Mouse (Mus musculus) midbrain, embryonic 15.5 days (tissue): ENCODE measurements around the gene Pxn. TPM values are rescaled to one million over a fixed set of nuclear protein-coding genes. Genes with fewer than 3 reads are reported as not detected.
"Not testable (repeated sequence)": the region's sequence is repeated elsewhere in the genome, so short reads cannot be mapped to it uniquely, and the experiment has no call there.

ENCODE experiments used
- ATAC-seq: fragments of 200-750 bp; cut with Nextera tagmentation; replicated peaks from 2 replicates; pipeline ENCODE4 v1.8.0; 2017; ENCODE audit warnings: moderate TSS enrichment
- H3K27ac ChIP-seq: fragments of 300-500 bp; sonication (generic); 2 replicates; pipeline ENCODE4 v1.5.1; 2015; ENCODE audit warnings: mild to moderate bottlenecking, inconsistent platforms
- H3K27me3 ChIP-seq: fragments of 300-500 bp; sonication (generic); replicated peaks from 2 replicates; pipeline ENCODE4 v1.6.1; 2015; ENCODE audit warnings: inconsistent platforms
- H3K36me3 ChIP-seq: fragments of 300-500 bp; sonication (generic); replicated peaks from 2 replicates; pipeline ENCODE4 v1.6.1; 2015; ENCODE audit warnings: inconsistent platforms
- H3K4me1 ChIP-seq: fragments of 300-500 bp; sonication (generic); 2 replicates; pipeline ENCODE4 v1.6.1; 2015; ENCODE audit warnings: inconsistent platforms
- H3K4me2 ChIP-seq: fragments of 300-500 bp; sonication (generic); 2 replicates; pipeline ENCODE4 v1.6.1; 2015; ENCODE audit warnings: inconsistent platforms, mild to moderate bottlenecking, moderate library complexity
- H3K4me3 ChIP-seq: fragments of 300-500 bp; sonication (generic); 2 replicates; pipeline ENCODE4 v1.5.1; 2015; ENCODE audit warnings: mild to moderate bottlenecking, inconsistent platforms
- H3K9ac ChIP-seq: fragments of 300-500 bp; sonication (generic); 2 replicates; pipeline ENCODE4 v1.6.1; 2015; ENCODE audit warnings: mild to moderate bottlenecking, inconsistent platforms
- H3K9me3 ChIP-seq: fragments of 300-500 bp; sonication (generic); 2 replicates; pipeline ENCODE4 v1.6.1; 2016; ENCODE audit warnings: inconsistent platforms
- WGBS: fragments of 180-500 bp; shearing (Covaris S2); methylation state at CpG from one replicate; pipeline ENCODE4 v1.1.7; 2015; ENCODE audit warnings: mixed read lengths; 5-methylcytosine and 5-hydroxymethylcytosine counted together
- polyA plus RNA-seq: library from polyadenylated mRNA; unstranded; fragments of >200 nt; fragmentation: Nextera tagmentation; extraction: Ambion mirVana; gene quantifications from 2 replicates; pipeline ENCODE4 v1.2.1, GENCODE M21; 2015

The Pxn gene
- polyA plus RNA-seq, 1 experiment from 2014 or later, result 20.9 TPM

DNA sequence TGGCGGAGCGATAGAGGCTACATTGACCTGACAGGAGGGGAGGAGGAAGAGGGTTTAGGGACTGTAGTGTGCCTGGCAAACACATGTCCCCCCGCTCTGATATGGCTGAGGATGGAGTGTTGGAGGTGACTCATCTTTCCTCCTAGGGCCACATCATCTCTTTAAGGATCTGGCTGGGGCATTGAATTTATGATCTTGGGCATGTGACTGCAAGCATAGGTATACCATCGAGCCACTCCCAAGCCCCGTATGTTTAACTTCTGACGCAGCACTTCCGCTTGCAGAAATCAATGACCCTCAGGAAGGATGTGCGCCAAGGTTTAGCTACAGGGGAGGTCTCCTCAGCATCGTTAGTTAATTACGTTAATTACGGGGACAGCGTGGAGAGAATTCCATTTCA lies 3.4 kb upstream of the Pxn start:
- WGBS, result 72% methylated on average over 12 of the region's 12 CpGs
- H3K36me3 ChIP-seq, result no peaks in the 10 kb centered on the region
- H3K4me1 ChIP-seq, result peaks cover 11% of the 10 kb centered on the region
- no peaks in the 10 kb centered on the region for H3K27me3 ChIP-seq
- no peak overlapping the region for H3K9ac ChIP-seq
- no peaks in the 10 kb centered on the region for H3K9me3 ChIP-seq
- H3K4me2 ChIP-seq, result no peak overlapping the region
- no peak overlapping the region for H3K27ac ChIP-seq
- H3K4me3 ChIP-seq, result no peak overlapping the region
- ATAC-seq, result no peak

DNA sequence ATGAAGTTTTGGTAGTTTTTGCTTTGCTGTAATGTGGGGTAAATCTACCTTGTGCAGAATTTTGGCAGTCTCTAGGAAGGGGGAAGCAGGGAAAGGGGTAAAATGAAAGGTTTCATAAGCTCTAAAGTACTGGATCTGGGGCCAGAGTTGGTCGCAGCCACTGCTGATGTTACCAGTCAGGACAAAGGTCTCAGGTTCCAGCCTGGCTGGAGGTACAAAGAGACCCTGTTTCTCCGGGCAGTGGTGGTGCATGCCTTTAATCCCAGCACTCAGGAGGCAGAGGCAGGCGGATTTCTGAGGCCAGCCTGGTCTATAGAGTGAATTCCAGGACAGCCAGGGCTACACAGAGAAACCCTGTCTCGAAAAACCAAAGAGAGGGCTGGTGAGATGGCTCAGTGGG lies 859 bp upstream of the Pxn start:
- WGBS, result 68% methylated on average over 4 of the region's 4 CpGs
- ATAC-seq, H3K36me3 ChIP-seq, H3K9me3 ChIP-seq, H3K27ac ChIP-seq, H3K4me3 ChIP-seq, H3K9ac ChIP-seq, H3K4me2 ChIP-seq, H3K27me3 ChIP-seq: not testable (repeated sequence)
- H3K4me1 ChIP-seq, result peaks cover 32% of the 10 kb centered on the region

DNA sequence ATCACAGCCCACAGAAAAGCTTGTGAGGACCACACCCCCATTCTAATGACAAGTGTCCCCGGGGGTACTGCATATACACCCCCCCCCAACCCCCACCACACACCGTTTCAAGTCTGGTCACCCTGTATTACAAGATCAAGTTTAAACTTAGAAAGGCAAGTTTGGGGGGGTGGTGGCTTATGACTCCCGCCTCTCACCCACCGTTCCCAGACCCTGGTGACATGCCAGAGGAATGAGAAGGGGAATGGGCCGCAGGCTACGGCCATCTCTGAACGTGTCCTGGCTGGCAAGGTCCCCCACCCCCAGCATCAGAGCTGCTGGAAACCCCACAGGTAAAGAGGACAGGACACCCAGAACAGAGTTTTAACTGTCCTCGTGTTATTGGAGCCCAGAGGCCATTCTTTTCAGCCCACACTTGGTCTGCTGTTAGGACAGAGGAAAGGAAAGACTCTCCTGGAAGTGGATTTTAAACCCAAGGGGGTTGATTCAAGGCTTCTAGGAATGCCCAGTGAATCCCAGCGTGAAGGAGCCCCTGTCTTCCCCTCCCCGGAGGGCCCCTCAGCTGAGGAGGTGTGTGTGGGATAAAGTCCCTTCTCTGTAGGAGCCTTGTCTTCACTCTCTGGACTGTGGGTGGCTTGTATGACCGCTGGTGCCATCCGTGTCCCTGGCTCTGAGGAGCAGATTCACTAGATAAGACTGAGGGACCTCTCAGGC lies 948 bp downstream of the Pxn start:
- Histone ChIP-seq H3K9ac (peak overlapping the region; percentile 93), H3K27me3 (no peaks in the 10 kb centered on the region), H3K4me3 (peak overlapping the region; percentile 84), H3K9me3 (no peaks in the 10 kb centered on the region), H3K36me3 (no peaks in the 10 kb centered on the region), H3K4me2 (peak overlapping the region; percentile 87), H3K4me1 (peaks cover 32% of the 10 kb centered on the region), H3K27ac (no peak overlapping the region)
- WGBS, result 24% methylated on average over 12 of the region's 12 CpGs
- 0 out of 2 replicates have a peak, but pooled peaks have one; percentile 8 for ATAC-seq

DNA sequence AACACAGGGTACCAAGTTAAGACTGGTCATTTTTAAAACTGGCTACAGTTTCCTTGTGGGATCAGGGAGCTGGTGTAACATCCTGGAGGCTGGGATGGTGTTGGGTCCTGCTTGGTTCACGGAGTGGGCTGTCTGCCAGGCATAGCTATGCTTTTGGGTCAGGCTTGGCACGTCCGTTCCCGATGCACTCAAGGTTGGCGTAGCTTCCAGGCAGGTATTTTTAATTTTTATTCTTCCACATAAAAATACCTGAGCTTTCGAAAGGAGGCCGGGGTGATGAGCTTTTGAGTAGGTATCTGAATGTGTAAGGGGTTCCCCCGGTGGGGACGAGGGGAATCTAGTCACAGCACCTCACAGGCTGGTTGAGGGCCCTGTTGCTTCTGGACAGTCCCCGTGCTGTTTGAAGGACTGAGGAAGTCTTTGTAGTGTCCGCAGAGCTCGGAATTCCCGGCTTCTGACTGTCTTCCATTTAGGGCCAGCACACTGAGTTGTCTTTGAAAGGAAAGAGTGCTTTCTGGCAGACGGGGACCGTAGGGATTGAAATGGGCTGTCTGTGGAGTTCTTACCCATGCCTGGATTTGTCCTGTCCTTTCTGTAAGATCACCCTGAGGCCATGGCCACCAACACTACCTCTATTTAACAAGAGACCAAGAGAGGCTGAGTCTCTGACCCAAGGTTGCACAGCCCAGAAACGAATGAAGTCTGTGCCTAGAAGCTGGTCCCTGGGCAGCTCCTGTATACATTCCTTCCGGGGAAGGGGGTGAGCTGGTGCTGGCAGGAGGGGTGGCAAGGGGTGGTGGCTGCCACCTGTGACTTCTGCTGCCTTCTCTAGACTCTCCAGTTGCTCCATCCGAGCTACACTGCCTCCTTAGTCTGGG lies 1.7 kb downstream of the Pxn start:
- H3K9me3 ChIP-seq, result no peaks in the 10 kb centered on the region
- H3K4me1 ChIP-seq, result peaks cover 32% of the 10 kb centered on the region
- H3K27ac ChIP-seq, result no peak overlapping the region
- peak overlapping the region; percentile 93 for H3K9ac ChIP-seq
- peak overlapping the region; percentile 87 for H3K4me2 ChIP-seq
- H3K4me3 ChIP-seq, result peak overlapping the region; percentile 84
- ATAC-seq, result no peak
- 40% methylated on average over 18 of the region's 18 CpGs for WGBS
- no peaks in the 10 kb centered on the region for H3K36me3 ChIP-seq
- no peaks in the 10 kb centered on the region for H3K27me3 ChIP-seq

DNA sequence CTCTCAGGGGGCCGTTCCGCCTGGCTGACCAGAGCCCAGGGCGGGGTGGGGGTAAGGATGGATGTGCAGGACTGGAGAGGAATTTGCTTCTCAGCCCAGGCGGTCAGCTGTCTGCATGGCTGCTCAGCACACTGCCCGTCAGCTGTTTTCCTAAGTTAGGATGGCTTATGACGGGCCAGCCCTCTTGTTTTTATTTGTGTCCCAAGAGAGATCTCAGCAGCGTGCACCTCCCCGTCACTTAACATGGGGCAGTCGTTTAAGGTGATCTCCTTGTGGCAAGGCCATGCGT lies 2.3 kb downstream of the Pxn start:
- 23% methylated on average over 10 of the region's 10 CpGs for WGBS
- H3K36me3 ChIP-seq, result no peaks in the 10 kb centered on the region

DNA sequence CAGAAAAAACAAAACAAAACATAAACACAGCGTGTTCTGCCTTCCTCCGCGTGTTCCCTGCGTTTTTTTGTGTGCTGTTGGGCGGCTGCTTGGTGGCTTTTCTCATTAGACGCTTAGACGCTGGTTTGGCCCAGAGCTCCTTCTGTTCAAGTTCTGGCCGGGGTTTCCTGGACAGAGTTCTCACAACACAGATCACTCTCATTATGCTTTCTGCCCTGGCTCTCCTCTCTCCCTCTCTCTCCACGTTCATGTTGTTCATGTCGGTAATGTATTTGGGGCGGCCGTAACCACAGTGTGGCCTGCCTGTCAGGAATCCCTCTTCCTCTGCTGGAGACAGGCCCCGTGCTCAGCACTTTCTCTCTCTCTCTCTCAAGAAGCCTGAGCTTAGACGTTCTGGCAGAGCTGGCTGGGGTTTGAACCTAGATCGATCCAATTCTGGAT lies 2.9 kb downstream of the Pxn start:
- 39% methylated on average over 15 of the region's 15 CpGs for WGBS
- Histone ChIP-seq H3K4me3 (no peak overlapping the region), H3K9ac (0 out of 2 replicates have a peak overlapping the region, but pooled peaks have one; percentile 16), H3K27ac (peak overlapping the region; percentile 48; the same call in 1 of the 2 replicates), H3K4me2 (peak overlapping the region; percentile 87), H3K4me1 (peaks cover 32% of the 10 kb centered on the region), H3K36me3 (no peaks in the 10 kb centered on the region), H3K27me3 (no peaks in the 10 kb centered on the region), H3K9me3 (no peaks in the 10 kb centered on the region)
- no peak for ATAC-seq

More for the DNA sequence above, 2.3 kb downstream of the Pxn start:
- peaks cover 32% of the 10 kb centered on the region for H3K4me1 ChIP-seq
- peak overlapping the region; percentile 84 for H3K4me3 ChIP-seq
- no peaks in the 10 kb centered on the region for H3K27me3 ChIP-seq
- 0 out of 2 replicates have a peak overlapping the region, but pooled peaks have one; percentile 93 for H3K9ac ChIP-seq
- H3K27ac ChIP-seq, result no peak overlapping the region
- H3K4me2 ChIP-seq, result peak overlapping the region; percentile 87
- no peak for ATAC-seq
- no peaks in the 10 kb centered on the region for H3K9me3 ChIP-seq

DNA sequence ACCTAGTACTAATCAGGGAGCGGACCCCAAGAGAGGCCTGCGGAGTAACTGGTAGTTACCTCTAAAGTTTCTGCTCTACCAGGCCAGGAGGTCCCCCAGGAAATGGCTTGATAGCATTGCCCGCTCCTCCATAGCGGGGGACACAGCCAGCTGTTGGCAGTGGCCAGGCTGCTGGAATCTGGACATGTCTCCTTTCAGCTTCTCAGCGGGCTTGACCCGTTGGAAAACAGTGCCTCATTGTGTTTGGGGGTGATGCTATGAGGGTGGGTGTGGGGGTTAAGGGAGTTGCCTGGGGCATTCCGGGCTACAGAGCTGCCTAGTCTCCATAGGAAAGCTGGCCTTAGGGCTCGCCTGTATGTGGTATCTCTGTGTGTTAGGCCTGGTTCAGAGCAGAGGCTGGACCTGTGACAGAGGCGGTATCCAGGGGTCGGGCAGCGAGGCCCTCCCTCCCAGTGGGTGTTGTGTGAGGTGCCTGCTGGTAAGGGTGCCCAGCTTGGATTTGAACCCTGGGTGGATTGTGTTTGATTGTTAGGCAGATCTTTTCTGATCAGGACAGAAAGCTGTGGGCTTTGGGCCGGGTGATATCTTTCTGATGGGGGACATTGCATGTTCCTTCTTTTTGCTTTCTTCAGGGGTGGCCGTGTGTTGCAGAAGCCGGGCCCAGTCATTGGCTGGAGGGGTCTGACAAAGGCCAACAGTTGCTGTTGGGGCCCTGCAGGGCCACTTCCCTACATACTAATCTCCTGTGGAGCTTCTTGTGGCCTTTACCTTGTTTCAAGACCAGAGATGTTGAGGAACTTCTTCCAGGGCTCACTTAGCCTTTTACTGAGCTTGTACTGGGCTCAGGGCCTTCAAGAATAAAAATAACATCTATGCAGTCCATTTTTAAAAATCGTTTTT lies 3.6 kb downstream of the Pxn start:
- Histone ChIP-seq H3K9ac (no peak overlapping the region), H3K4me2 (peak overlapping the region; percentile 87), H3K27ac (peak overlapping the region; percentile 48; the same call in 1 of the 2 replicates), H3K27me3 (no peaks in the 10 kb centered on the region), H3K4me1 (peaks cover 35% of the 10 kb centered on the region), H3K9me3 (no peaks in the 10 kb centered on the region), H3K36me3 (no peaks in the 10 kb centered on the region), H3K4me3 (no peak overlapping the region)
- no peak for ATAC-seq
- WGBS, result 62% methylated on average over 15 of the region's 15 CpGs

DNA sequence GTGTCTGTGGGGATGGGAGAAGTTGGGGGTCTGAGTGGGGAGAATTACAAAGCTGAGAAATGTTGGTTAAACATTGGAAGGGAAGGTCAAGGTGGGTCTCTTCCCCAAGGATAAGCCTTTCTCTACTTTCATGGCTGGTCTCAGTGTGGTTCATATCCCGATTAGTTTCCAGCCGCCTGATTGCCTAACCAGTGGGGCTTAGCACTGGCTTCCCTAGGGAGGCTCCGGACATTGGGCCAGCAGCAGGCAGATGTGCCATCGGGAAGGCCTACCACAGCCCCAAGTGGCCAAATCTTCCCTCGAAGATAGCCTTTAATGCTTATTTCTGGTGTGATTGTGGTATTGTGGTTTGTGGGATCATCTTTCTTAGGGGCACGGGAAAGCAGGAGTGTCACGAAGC lies 5.9 kb downstream of the Pxn start:
- 90% methylated on average over 7 of the region's 7 CpGs for WGBS
- Histone ChIP-seq H3K4me2 (no peak overlapping the region), H3K36me3 (no peaks in the 10 kb centered on the region), H3K27ac (no peak overlapping the region), H3K4me1 (peaks cover 31% of the 10 kb centered on the region), H3K27me3 (no peaks in the 10 kb centered on the region), H3K9ac (no peak overlapping the region), H3K9me3 (no peaks in the 10 kb centered on the region), H3K4me3 (no peak overlapping the region)
- no peak for ATAC-seq

DNA sequence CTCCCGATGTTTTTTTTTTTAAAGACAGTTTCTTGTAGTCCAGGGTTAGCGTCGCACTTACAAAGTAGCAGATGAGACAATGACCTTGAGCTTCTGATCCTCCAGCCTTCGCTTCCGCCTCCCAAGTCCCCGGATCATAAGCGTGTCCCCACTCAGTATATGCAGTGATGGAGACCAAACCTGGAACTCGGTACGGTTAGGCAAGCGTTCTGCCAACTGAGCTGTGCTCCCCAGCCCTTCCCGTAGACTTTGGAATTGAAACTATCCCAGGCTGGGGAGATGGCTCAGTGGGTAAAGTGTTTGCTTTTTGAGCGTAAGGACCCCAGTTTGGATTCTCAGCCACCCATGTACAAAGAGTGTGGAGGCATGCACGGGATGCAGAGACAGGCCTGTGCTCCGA lies 6.8 kb downstream of the Pxn start:
- no peak overlapping the region for H3K9ac ChIP-seq
- H3K36me3 ChIP-seq, result no peaks in the 10 kb centered on the region
- WGBS, result 98% methylated on average over 14 of the region's 14 CpGs
- no peak overlapping the region for H3K4me3 ChIP-seq
- H3K4me1 ChIP-seq, result peaks cover 22% of the 10 kb centered on the region
- no peak overlapping the region for H3K4me2 ChIP-seq
- H3K9me3 ChIP-seq, result no peaks in the 10 kb centered on the region
- no peak overlapping the region for H3K27ac ChIP-seq
- no peak for ATAC-seq
- H3K27me3 ChIP-seq, result no peaks in the 10 kb centered on the region

DNA sequence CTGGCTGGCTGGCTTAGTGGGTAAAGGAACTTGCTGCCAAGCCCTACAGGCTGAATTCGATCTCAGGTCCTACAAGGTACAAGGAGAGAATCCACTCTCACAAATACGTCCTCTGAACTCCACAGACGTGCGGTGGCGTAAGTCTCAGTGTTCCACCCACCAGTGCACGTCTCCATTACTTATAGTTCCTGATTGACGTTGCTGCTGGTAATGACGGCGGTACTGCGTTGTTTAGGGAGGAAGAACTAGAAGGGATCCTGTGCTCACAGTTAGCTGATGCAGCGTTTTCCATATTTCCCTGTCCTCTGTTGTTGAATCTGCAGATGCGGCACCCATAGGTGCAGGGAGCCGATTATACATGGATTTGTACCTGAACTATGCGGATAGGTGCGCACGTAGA lies 7.2 kb downstream of the Pxn start:
- Histone ChIP-seq H3K4me2 (no peak overlapping the region), H3K27ac (no peak overlapping the region), H3K9ac (no peak overlapping the region), H3K4me3 (no peak overlapping the region), H3K4me1 (peaks cover 17% of the 10 kb centered on the region), H3K27me3 (no peaks in the 10 kb centered on the region), H3K9me3 (no peaks in the 10 kb centered on the region), H3K36me3 (no peaks in the 10 kb centered on the region)
- no peak for ATAC-seq
- WGBS, result 95% methylated on average over 16 of the region's 16 CpGs

DNA sequence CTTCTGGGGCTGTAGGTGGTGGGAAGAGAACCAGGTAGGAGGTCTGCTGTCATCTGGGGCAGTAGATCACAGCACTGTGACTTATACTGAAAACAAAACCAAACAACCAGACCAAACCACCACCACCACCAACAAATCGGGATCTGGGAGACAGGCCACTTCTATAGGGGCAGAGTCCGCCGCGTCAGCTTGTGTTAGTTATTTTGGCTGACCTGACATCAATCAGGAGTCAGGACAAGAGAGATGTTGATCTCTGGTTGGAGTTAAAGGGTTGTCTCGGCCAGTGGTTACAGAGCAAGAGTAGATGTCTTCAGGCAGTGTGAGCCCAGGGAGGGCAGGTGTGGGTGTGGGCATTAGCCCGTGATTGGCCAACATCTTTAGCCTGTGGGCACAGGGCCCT lies 7.9 kb downstream of the Pxn start:
- Histone ChIP-seq H3K27ac (no peak overlapping the region), H3K4me2 (no peak overlapping the region), H3K4me1 (peaks cover 11% of the 10 kb centered on the region), H3K9me3 (no peaks in the 10 kb centered on the region), H3K36me3 (no peaks in the 10 kb centered on the region), H3K27me3 (no peaks in the 10 kb centered on the region), H3K9ac (no peak overlapping the region), H3K4me3 (no peak overlapping the region)
- WGBS, result 91% methylated on average over 6 of the region's 6 CpGs
- no peak for ATAC-seq
